Mouse (Mus musculus): ENCODE data around the gene Rtl6. TPM values are rescaled to one million over a fixed set of nuclear protein-coding genes. Genes with fewer than 3 reads are reported as not detected.

Gene Rtl6
- polyA plus RNA-seq, 1 experiment from 2014 or later, result 75.4 TPM

- Histone ChIP-seq H3K4me2 (ENCODE audit: low read length) (no peak overlapping the region), H3K9ac (ENCODE audit: low read depth, low read length) (no peak overlapping the region), H3K36me3 (ENCODE audit: control insufficient read depth, insufficient read depth, low read length) (no peaks in the 10 kb centered on the region), H3K4me1 (ENCODE audit: control insufficient read depth, insufficient read depth, low read length) (peaks cover 24% of the 10 kb centered on the region), H3K27ac (ENCODE audit: low read length) (no peak overlapping the region), H3K4me3 (ENCODE audit: low read depth, low read length) (no peak overlapping the region), H3K27me3 (ENCODE audit: control insufficient read depth, insufficient read depth, low read depth, low read length) (no peaks in the 10 kb centered on the region), H3K9me3 (replicated peaks; ENCODE audit: control insufficient read depth, low read length, poor library complexity, severe bottlenecking) (no peaks in the 10 kb centered on the region)
- 59% methylated on average over 5 of the region's 5 CpGs for WGBS
- ATAC-seq, result no peak
These were observed 34.6 kb upstream of the Rtl6 start for GRCm38 (mm10) chr15:84592240-84592639.

DNA sequence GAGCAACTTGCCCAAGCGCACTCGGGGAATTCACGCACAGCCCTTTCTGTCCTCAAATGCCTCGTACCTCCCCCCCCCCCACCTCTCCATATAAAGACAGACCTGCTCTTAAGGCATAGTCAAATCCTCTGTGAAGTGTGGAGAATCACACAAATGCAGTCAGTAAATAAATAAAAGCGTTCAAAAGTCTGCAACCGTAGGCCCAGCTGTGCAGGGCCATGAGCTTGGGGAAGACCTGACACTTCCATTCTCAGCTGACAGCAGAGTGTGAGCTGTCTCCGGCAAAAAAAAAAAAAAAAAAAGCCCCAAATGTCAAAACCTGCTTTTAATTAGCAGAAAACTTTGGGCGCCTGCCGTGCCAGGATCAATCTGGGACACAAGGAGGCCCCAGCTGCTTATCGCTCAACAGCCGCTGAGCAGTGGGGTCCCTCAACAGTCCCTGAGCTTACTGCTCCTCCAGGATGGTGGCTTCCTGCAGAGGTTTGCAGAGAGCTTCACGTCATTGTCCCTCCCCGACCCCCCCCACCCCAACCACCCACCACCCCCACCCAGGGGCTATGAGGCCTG is 34.0 kb upstream of the Rtl6 start:
- ATAC-seq, result no peak
- no peak overlapping the region for H3K4me2 ChIP-seq (ENCODE audit: low read length)
- H3K27me3 ChIP-seq (ENCODE audit: control insufficient read depth, insufficient read depth, low read depth, low read length), result no peaks in the 10 kb centered on the region
- H3K4me1 ChIP-seq (ENCODE audit: control insufficient read depth, insufficient read depth, low read length), result peaks cover 24% of the 10 kb centered on the region
- H3K4me3 ChIP-seq (ENCODE audit: low read depth, low read length), result no peak overlapping the region
- H3K27ac ChIP-seq (ENCODE audit: low read length), result no peak overlapping the region
- H3K9me3 ChIP-seq (replicated peaks; ENCODE audit: control insufficient read depth, low read length, poor library complexity, severe bottlenecking), result no peaks in the 10 kb centered on the region
- H3K36me3 ChIP-seq (ENCODE audit: control insufficient read depth, insufficient read depth, low read length), result no peaks in the 10 kb centered on the region
- no peak overlapping the region for H3K9ac ChIP-seq (ENCODE audit: low read depth, low read length)
- 21% methylated on average over 13 of the region's 13 CpGs for WGBS

- no peaks in the 10 kb centered on the region for H3K9me3 ChIP-seq (replicated peaks; ENCODE audit: control insufficient read depth, low read length, poor library complexity, severe bottlenecking)
- H3K4me3 ChIP-seq (ENCODE audit: low read depth, low read length), result no peak overlapping the region
- H3K9ac ChIP-seq (ENCODE audit: low read depth, low read length), result no peak overlapping the region
- H3K27ac ChIP-seq (ENCODE audit: low read length), result no peak overlapping the region
- no peaks in the 10 kb centered on the region for H3K36me3 ChIP-seq (ENCODE audit: control insufficient read depth, insufficient read depth, low read length)
- 33% methylated on average over 4 of the region's 4 CpGs for WGBS
- peaks cover 12% of the 10 kb centered on the region for H3K4me1 ChIP-seq (ENCODE audit: control insufficient read depth, insufficient read depth, low read length)
- H3K4me2 ChIP-seq (ENCODE audit: low read length), result no peak overlapping the region
- H3K27me3 ChIP-seq (ENCODE audit: control insufficient read depth, insufficient read depth, low read depth, low read length), result no peaks in the 10 kb centered on the region
- ATAC-seq, result no peak
These were observed 30.8 kb upstream of the Rtl6 start for GRCm38 (mm10) chr15:84588371-84588821.

DNA sequence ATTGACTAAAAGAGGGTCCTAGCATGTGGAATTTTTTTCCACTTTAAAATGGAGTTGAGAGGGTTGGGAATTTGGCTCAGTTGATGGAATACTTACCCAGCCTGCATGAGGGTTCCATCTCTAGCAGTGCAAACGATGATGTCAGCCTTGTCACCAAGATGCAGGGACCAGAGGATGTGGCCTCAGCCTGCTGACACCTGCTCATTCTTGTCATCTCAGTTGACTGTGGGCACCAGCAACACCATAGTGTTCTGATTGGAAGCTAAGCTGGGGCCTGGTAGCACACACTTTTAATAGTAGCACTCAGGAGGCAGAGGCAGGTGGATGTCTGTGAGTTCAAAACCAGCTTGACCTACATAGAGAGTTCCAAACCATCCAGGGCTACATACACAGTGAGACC is 21.0 kb upstream of the Rtl6 start:
- ATAC-seq, result no peak
- no peaks in the 10 kb centered on the region for H3K27me3 ChIP-seq (ENCODE audit: control insufficient read depth, insufficient read depth, low read depth, low read length)
- 89% methylated on average over 1 of the region's 1 CpGs for WGBS
- H3K27ac ChIP-seq (ENCODE audit: low read length), result no peak overlapping the region
- H3K9ac ChIP-seq (ENCODE audit: low read depth, low read length), result no peak overlapping the region
- no peaks in the 10 kb centered on the region; the same call in 1 of the 2 replicates for H3K9me3 ChIP-seq (replicated peaks; ENCODE audit: control insufficient read depth, low read length, poor library complexity, severe bottlenecking)
- H3K4me2 ChIP-seq (ENCODE audit: low read length), result no peak overlapping the region
- no peak overlapping the region for H3K4me3 ChIP-seq (ENCODE audit: low read depth, low read length)
- no peaks in the 10 kb centered on the region for H3K4me1 ChIP-seq (ENCODE audit: control insufficient read depth, insufficient read depth, low read length)
- H3K36me3 ChIP-seq (ENCODE audit: control insufficient read depth, insufficient read depth, low read length), result no peaks in the 10 kb centered on the region

DNA sequence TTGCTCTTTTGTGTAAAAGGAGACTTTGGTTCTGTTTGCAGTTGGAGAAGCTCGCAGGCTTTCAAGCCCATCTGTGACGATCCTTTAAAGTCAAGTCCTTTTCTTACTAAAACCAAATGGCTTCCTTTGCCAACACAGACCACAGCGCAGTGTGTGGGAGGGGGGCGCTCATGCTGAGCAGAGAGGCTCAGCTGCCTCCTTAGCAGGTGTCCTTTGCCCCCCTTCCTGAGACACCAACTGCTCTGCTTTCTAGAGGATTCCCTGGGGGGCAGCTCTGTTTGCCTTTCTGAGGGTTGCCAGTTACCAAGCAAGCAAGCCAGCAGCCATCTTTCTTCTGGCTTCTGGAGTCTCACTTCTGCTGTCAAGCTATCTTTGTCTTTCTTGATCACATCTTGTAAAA is 19.4 kb upstream of the Rtl6 start:
- H3K36me3 ChIP-seq (ENCODE audit: control insufficient read depth, insufficient read depth, low read length), result no peaks in the 10 kb centered on the region
- no peak for ATAC-seq
- H3K4me2 ChIP-seq (ENCODE audit: low read length), result no peak overlapping the region
- no peak overlapping the region for H3K27ac ChIP-seq (ENCODE audit: low read length)
- no peak overlapping the region for H3K4me3 ChIP-seq (ENCODE audit: low read depth, low read length)
- H3K9ac ChIP-seq (ENCODE audit: low read depth, low read length), result no peak overlapping the region
- H3K27me3 ChIP-seq (ENCODE audit: control insufficient read depth, insufficient read depth, low read depth, low read length), result no peaks in the 10 kb centered on the region
- no peaks in the 10 kb centered on the region for H3K4me1 ChIP-seq (ENCODE audit: control insufficient read depth, insufficient read depth, low read length)
- WGBS, result 42% methylated on average over 4 of the region's 4 CpGs
- H3K9me3 ChIP-seq (replicated peaks; ENCODE audit: control insufficient read depth, low read length, poor library complexity, severe bottlenecking), result no peaks in the 10 kb centered on the region; the same call in 1 of the 2 replicates

GRCm38 (mm10) chr15:84566568-84567110 is 9.0 kb upstream of the Rtl6 start:
- Histone ChIP-seq H3K9ac (ENCODE audit: low read depth, low read length) (no peak overlapping the region), H3K27ac (ENCODE audit: low read length) (no peak overlapping the region), H3K4me3 (ENCODE audit: low read depth, low read length) (no peak overlapping the region), H3K27me3 (ENCODE audit: control insufficient read depth, insufficient read depth, low read depth, low read length) (no peaks in the 10 kb centered on the region), H3K9me3 (replicated peaks; ENCODE audit: control insufficient read depth, low read length, poor library complexity, severe bottlenecking) (no peaks in the 10 kb centered on the region; the same call in 1 of the 2 replicates), H3K36me3 (ENCODE audit: control insufficient read depth, insufficient read depth, low read length) (no peaks in the 10 kb centered on the region), H3K4me1 (ENCODE audit: control insufficient read depth, insufficient read depth, low read length) (no peaks in the 10 kb centered on the region), H3K4me2 (ENCODE audit: low read length) (no peak overlapping the region)
- WGBS, result 60% methylated on average over 17 of the region's 17 CpGs
- ATAC-seq, result no peak

- no peak overlapping the region for H3K4me3 ChIP-seq (ENCODE audit: low read depth, low read length)
These were observed 3.9 kb upstream of the Rtl6 start for GRCm38 (mm10) chr15:84561501-84561900.

GRCm38 (mm10) chr15:84556674-84557073 is 949 bp downstream of the Rtl6 start:
- peaks cover 37% of the 10 kb centered on the region for H3K4me1 ChIP-seq (ENCODE audit: control insufficient read depth, insufficient read depth, low read length)
- ATAC-seq, result no peak; the same call in 1 of the 2 replicates
- no peaks in the 10 kb centered on the region for H3K9me3 ChIP-seq (replicated peaks; ENCODE audit: control insufficient read depth, low read length, poor library complexity, severe bottlenecking)
- peak overlapping the region; percentile 53 for H3K4me3 ChIP-seq (ENCODE audit: low read depth, low read length)
- H3K9ac ChIP-seq (ENCODE audit: low read depth, low read length), result no peak overlapping the region
- H3K4me2 ChIP-seq (ENCODE audit: low read length), result peak overlapping the region; percentile 75
- no peak overlapping the region; the same call in 1 of the 2 replicates for H3K27ac ChIP-seq (ENCODE audit: low read length)
- peaks cover 20% of the 10 kb centered on the region for H3K36me3 ChIP-seq (ENCODE audit: control insufficient read depth, insufficient read depth, low read length)
- no peaks in the 10 kb centered on the region for H3K27me3 ChIP-seq (ENCODE audit: control insufficient read depth, insufficient read depth, low read depth, low read length)
- 97% methylated on average over 17 of the region's 17 CpGs for WGBS

More at GRCm38 (mm10) chr15:84561501-84561900, 3.9 kb upstream of the Rtl6 start:
- no peak overlapping the region for H3K27ac ChIP-seq (ENCODE audit: low read length)
- 76% methylated on average over 2 of the region's 2 CpGs for WGBS
- H3K27me3 ChIP-seq (ENCODE audit: control insufficient read depth, insufficient read depth, low read depth, low read length), result no peaks in the 10 kb centered on the region
- no peak for ATAC-seq
- H3K4me1 ChIP-seq (ENCODE audit: control insufficient read depth, insufficient read depth, low read length), result peaks cover 11% of the 10 kb centered on the region
- H3K9ac ChIP-seq (ENCODE audit: low read depth, low read length), result no peak overlapping the region
- peaks cover 3% of the 10 kb centered on the region for H3K36me3 ChIP-seq (ENCODE audit: control insufficient read depth, insufficient read depth, low read length)
- H3K4me2 ChIP-seq (ENCODE audit: low read length), result no peak overlapping the region
- no peaks in the 10 kb centered on the region; the same call in 1 of the 2 replicates for H3K9me3 ChIP-seq (replicated peaks; ENCODE audit: control insufficient read depth, low read length, poor library complexity, severe bottlenecking)

DNA sequence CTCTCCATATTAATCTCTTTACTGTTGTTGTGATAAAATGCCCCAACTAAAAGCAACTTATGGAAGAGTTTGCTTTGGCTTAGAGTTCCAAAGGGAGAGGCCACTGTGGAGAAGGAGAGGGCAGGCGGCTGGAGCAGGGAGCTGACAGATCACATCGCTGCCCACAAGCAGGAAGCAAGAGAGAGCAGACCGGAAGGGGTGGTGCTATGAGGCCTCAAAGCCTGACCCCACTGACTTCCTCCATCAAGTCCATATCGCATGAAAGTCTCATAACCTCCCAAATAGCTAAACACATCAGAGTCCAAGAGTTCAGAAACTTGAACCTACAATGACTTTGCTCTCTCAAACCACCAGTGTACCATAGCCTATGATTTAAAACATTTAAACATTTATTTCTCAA is 6.6 kb downstream of the Rtl6 start:
- H3K4me2 ChIP-seq (ENCODE audit: low read length), result no peak overlapping the region
- ATAC-seq, result no peak
- WGBS, result 93% methylated on average over 4 of the region's 4 CpGs
- no peak overlapping the region for H3K4me3 ChIP-seq (ENCODE audit: low read depth, low read length)
- no peaks in the 10 kb centered on the region for H3K27me3 ChIP-seq (ENCODE audit: control insufficient read depth, insufficient read depth, low read depth, low read length)
- peaks cover 24% of the 10 kb centered on the region for H3K4me1 ChIP-seq (ENCODE audit: control insufficient read depth, insufficient read depth, low read length)
- no peak overlapping the region for H3K27ac ChIP-seq (ENCODE audit: low read length)
- no peak overlapping the region for H3K9ac ChIP-seq (ENCODE audit: low read depth, low read length)
- H3K9me3 ChIP-seq (replicated peaks; ENCODE audit: control insufficient read depth, low read length, poor library complexity, severe bottlenecking), result no peaks in the 10 kb centered on the region
- H3K36me3 ChIP-seq (ENCODE audit: control insufficient read depth, insufficient read depth, low read length), result peaks cover 13% of the 10 kb centered on the region

All from midbrain, embryonic 16.5 days (tissue).